31 mouse cellular contexts compared by ENCODE assay signal in genomic region chr16:86768355-86768754, GRCm38 (mm10).
DNase-seq lines count a peak whose midpoint lies in the region; ATAC-seq and TF ChIP-seq lines count a peak whose summit lies in the region.
"Had no signal": no experiment of that assay in that cellular context is flagged by ENCODE, and none has a peak within 500 bp of the region (broad histone marks: within the 10 kb centered on the region; RNA-seq: fewer than 3 reads in every experiment).

No protein-coding gene starts in this region.

- no peak overlapping the region for H3K4me3 ChIP-seq in heart, embryonic 12.5 days
- H3K4me3 ChIP-seq in lung, embryonic 14.5 days (ENCODE audit: low read depth, low read length), result no peak overlapping the region
- H3K4me3 ChIP-seq in brown adipose tissue, adult 24 weeks (ENCODE audit: insufficient read depth, low read depth, low read length), result no peak overlapping the region
- no peak overlapping the region for H3K4me3 ChIP-seq in small intestine, adult 2 months (ENCODE audit: low read depth, low read length)
- H3K4me3 ChIP-seq: embryonic facial prominence, embryonic 13.5 days; forebrain, embryonic 12.5 days; layer of hippocampus, adult 2 months; megakaryocyte, embryonic 14.5 days; midbrain, embryonic 13.5 days had no signal

- peak; percentile 10 to 11 for DNase-seq in heart, adult 18-20 months
- peak; percentile 67 for DNase-seq in lung, embryonic 14.5 days
- DNase-seq in lung, postnatal 25 days (ENCODE audit: low spot score), result no peak
- DNase-seq in layer of hippocampus, adult 18-20 months (ENCODE audit: low spot score in 2 of 2), result no peak
- DNase-seq: adrenal gland, postnatal 14 days; cerebellum, adult 11-12 months; cerebellum, adult 9-11 months; embryo, embryonic 11 days; forebrain, postnatal 0 days; gastrocnemius, postnatal 25 days; heart, adult 11 months; kidney, adult 11 months; kidney, postnatal 14 days; liver; lung, adult 2 months; lung, postnatal 4 days; right cerebral cortex, postnatal 25 days; thymus, adult 18-20 months; thymus, postnatal 36 days had no signal

- no peak for ATAC-seq in heart, embryonic 12.5 days (ENCODE audit: insufficient number of reproducible peaks, low FRiP score)
- peak; percentile 31; the same call in 1 of the 2 replicates for ATAC-seq in lung, embryonic 14.5 days (ENCODE audit: insufficient read depth)
- ATAC-seq: CD4-positive, CD25-positive, alpha-beta regulatory T cell, adult 4 months; forebrain, postnatal 0 days; midbrain, embryonic 13.5 days had no signal

- no peak overlapping the region for H3K4me2 ChIP-seq in heart, embryonic 12.5 days
- no peak overlapping the region for H3K4me2 ChIP-seq in lung, embryonic 14.5 days
- H3K4me2 ChIP-seq: embryonic facial prominence, embryonic 13.5 days; forebrain, embryonic 12.5 days; hindbrain, embryonic 14.5 days; midbrain, embryonic 13.5 days had no signal

- H3K9me3 ChIP-seq in heart, embryonic 12.5 days (replicated peaks), result no peaks in the 10 kb centered on the region
- H3K9me3 ChIP-seq in lung, embryonic 14.5 days (ENCODE audit: low read depth, low read length), result no peaks in the 10 kb centered on the region
- H3K9me3 ChIP-seq: embryonic facial prominence, embryonic 13.5 days; forebrain, embryonic 12.5 days; midbrain, embryonic 13.5 days had no signal

- TF ChIP-seq POLR2A in small intestine, adult 2 months (IDR thresholded peaks at IDR 0.05; ENCODE audit: low read depth, low read length), result no peak

- no peaks in the 10 kb centered on the region for H3K27me3 ChIP-seq in heart, embryonic 12.5 days (replicated peaks)
- H3K27me3 ChIP-seq in lung, embryonic 14.5 days (ENCODE audit: insufficient read depth, low read length), result no peaks in the 10 kb centered on the region
- no peaks in the 10 kb centered on the region for H3K27me3 ChIP-seq in small intestine, adult 2 months (ENCODE audit: control insufficient read depth, insufficient read depth, low read length)
- H3K27me3 ChIP-seq: embryonic facial prominence, embryonic 13.5 days; forebrain, embryonic 12.5 days; megakaryocyte, embryonic 14.5 days; midbrain, embryonic 13.5 days had no signal

- no peak overlapping the region for H3K27ac ChIP-seq in heart, embryonic 12.5 days (ENCODE audit: poor library complexity, severe bottlenecking)
- H3K27ac ChIP-seq in lung, embryonic 14.5 days (ENCODE audit: low read depth), result no peak overlapping the region
- peak overlapping the region; percentile 26; the same call in 1 of the 2 replicates for H3K27ac ChIP-seq in brown adipose tissue, adult 24 weeks (replicated peaks; ENCODE audit: low read depth, low read length)
- peak overlapping the region; percentile 80 for H3K27ac ChIP-seq in small intestine, adult 2 months (ENCODE audit: insufficient read depth, low read depth, low read length)
- H3K27ac ChIP-seq: embryonic facial prominence, embryonic 13.5 days; forebrain, embryonic 12.5 days; hindbrain, embryonic 14.5 days; layer of hippocampus, adult 2 months; liver, embryonic 14.5 days; midbrain, embryonic 13.5 days; stomach, postnatal 0 days had no signal

- 66% methylated on average over 3 of the region's 3 CpGs for WGBS in heart, embryonic 12.5 days
- WGBS in lung, embryonic 14.5 days, result 45% methylated on average over 3 of the region's 3 CpGs
- 80% methylated on average over 3 of the region's 3 CpGs for WGBS in small intestine, adult 2 months

- no peak overlapping the region for H3K9ac ChIP-seq in heart, embryonic 12.5 days
- H3K9ac ChIP-seq in lung, embryonic 14.5 days, result no peak overlapping the region
- H3K9ac ChIP-seq: embryonic facial prominence, embryonic 13.5 days; forebrain, embryonic 12.5 days; forebrain, postnatal 0 days; hindbrain, embryonic 14.5 days; liver, embryonic 14.5 days; midbrain, embryonic 13.5 days had no signal

- no peaks in the 10 kb centered on the region for H3K4me1 ChIP-seq in heart, embryonic 12.5 days (replicated peaks)
- H3K4me1 ChIP-seq in lung, embryonic 14.5 days (ENCODE audit: insufficient read depth), result no peaks in the 10 kb centered on the region
- H3K4me1 ChIP-seq in brown adipose tissue, adult 24 weeks (ENCODE audit: control insufficient read depth, insufficient read depth, insufficient read length, low read length), result peaks cover 10% of the 10 kb centered on the region
- peaks cover 6% of the 10 kb centered on the region; the same call in 1 of the 2 replicates for H3K4me1 ChIP-seq in small intestine, adult 2 months (ENCODE audit: control insufficient read depth, insufficient read depth, insufficient read length, low read length)
- H3K4me1 ChIP-seq: forebrain, embryonic 12.5 days; megakaryocyte, embryonic 14.5 days; midbrain, embryonic 13.5 days had no signal

- TF ChIP-seq CTCF in lung, embryonic 14.5 days (IDR thresholded peaks at IDR 0.05; ENCODE audit: low read depth), result no peak
- TF ChIP-seq CTCF in small intestine, adult 2 months (IDR thresholded peaks at IDR 0.05; ENCODE audit: extremely low read depth, insufficient read length, insufficient replicate concordance, low read depth, low read length), result no peak

- no peaks in the 10 kb centered on the region for H3K36me3 ChIP-seq in heart, embryonic 12.5 days
- no peaks in the 10 kb centered on the region for H3K36me3 ChIP-seq in lung, embryonic 14.5 days (ENCODE audit: insufficient read depth)
- H3K36me3 ChIP-seq in small intestine, adult 2 months (ENCODE audit: control insufficient read depth, insufficient read depth, low read length), result no peaks in the 10 kb centered on the region
- H3K36me3 ChIP-seq: embryonic facial prominence, embryonic 13.5 days; forebrain, embryonic 12.5 days; midbrain, embryonic 13.5 days had no signal

Comparison
In these comparisons a context has a peak if more than half of its experiments do, and no peak if none do; other contexts are left out.
1. DNase-seq: peak in heart, adult 18-20 months (2 of 2) and lung, embryonic 14.5 days (single experiment); none in lung, postnatal 25 days (single experiment) and layer of hippocampus, adult 18-20 months (0 of 2).
2. H3K27ac ChIP-seq: peak in brown adipose tissue, adult 24 weeks (single experiment) and small intestine, adult 2 months (single experiment); none in heart, embryonic 12.5 days (single experiment) and lung, embryonic 14.5 days (single experiment).